Mouse (Mus musculus) cerebellum, adult 11-12 months (tissue): ENCODE measurements around the gene Inpp5f.
"Not testable (repeated sequence)": the region's sequence is repeated elsewhere in the genome, so short reads cannot be mapped to it uniquely, and the experiment has no call there.

Source experiments
- DNase-seq: peaks from one replicate; pipeline ENCODE4 v3.0.0; 2022

Gene Inpp5f

GRCm38 (mm10) chr7:128610897-128611798, at the start of gene Inpp5f:
Gene Inpp5f (plus strand): TSS chr7:128611328.
- peak; percentile 99 for DNase-seq

- DNase-seq = no peak
Measured at GRCm38 (mm10) chr7:128563373-128563772, 47.8 kb upstream of the Inpp5f start.

- no peak for DNase-seq
Measured at GRCm38 (mm10) chr7:128566311-128566710, 44.8 kb upstream of the Inpp5f start.

DNA sequence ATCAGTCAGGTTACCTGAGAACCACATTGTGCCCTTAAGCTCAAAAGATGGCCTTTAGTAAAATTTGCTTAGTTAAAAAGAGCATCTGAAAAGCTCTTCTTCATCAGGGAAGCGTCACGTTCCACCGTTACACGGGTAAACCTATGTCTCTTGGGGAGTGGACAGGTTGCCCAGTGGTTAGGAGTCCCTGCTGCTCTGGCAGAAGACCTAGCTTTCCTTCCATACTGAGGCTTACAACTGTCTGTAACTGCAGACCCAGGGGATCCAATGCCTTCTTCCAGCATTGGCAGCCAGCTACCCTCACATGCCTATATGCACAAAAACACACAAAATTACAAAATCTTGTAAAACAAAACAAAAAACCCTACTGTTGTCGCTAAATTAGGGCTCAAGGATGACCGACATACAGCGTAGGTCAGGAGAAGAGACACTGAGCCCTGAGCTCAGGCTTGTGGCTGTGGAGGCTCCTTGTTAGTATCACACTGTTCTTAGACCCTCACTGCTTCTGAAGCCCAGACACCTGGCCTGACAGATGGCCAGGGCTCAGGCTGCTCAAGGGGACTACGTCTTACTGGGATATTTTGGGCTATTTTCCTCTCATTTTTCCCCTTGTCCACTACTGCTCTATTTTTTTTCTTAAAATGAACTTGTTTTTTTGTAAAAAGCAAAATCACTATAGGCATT, 43.4 kb upstream of the Inpp5f start:
- peak; percentile 87 for DNase-seq

DNA sequence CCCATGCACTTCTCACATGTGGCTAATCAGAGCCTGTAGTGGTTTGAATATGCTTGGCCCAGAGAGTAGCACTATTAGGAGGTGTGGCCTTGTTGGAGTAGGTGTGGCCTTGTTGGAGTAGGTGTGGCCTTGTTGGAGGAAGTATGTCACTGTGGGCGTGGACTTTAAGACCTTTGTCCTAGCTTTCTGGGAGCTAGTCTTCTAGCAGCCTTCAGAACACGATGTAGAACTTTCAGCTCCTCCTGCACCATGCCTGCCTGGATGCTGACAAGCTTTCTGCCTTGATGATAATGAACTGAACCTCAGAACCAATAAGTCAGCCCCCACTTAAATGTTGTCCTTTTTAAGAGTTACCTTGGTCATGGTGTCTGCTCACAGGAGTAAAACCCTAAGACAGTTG, 41.7 kb upstream of the Inpp5f start:
- not testable (repeated sequence) for DNase-seq

GRCm38 (mm10) chr7:128569987-128570656, 41.0 kb upstream of the Inpp5f start:
- DNase-seq = no peak

- not testable (repeated sequence) for DNase-seq
Measured at GRCm38 (mm10) chr7:128570657-128571056, 40.5 kb upstream of the Inpp5f start.

- no peak for DNase-seq
Measured at GRCm38 (mm10) chr7:128572030-128572429, 39.1 kb upstream of the Inpp5f start.

- DNase-seq = no peak
Measured at GRCm38 (mm10) chr7:128575211-128575610, 35.9 kb upstream of the Inpp5f start.

DNA sequence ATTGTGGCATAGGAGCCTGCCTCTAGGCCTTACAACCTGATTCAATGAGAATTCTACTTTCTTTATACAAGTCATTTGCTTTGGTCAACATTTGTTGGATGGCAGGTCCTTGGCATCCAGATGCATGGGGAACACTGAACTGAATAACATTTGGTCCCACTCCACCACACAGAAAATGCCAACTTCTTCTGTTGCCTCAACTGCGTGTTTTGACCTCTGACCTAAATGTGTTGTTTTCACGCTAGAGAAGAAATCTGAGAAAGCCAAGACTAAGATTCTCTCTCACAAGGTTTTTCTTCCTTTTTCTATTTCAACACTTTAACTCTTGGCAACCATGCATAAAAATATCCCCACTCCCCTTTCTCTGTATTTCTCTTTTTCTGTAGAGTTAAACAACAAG, 35.3 kb upstream of the Inpp5f start:
- DNase-seq = no peak

- no peak for DNase-seq
Measured at GRCm38 (mm10) chr7:128577607-128578006, 33.5 kb upstream of the Inpp5f start.

GRCm38 (mm10) chr7:128578199-128578945, 32.8 kb upstream of the Inpp5f start:
- no peak for DNase-seq

DNA sequence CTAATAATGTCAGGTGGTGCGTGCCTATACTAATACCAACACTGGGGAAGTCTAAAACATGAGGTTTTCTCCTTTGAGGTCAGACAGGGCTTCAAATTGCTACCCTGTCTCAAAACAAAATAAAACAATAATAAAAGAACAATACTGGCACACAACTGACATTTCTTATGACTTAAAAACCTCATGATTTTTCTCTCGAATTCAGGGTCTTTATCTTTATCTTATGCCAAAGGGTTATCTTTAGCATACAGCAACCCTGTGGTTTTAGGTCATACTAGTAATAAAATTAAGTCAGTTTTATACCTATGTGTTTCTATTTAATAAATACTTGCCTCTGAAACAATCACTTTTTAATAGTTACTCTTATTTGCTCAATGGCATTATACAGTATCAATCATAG, 31.7 kb upstream of the Inpp5f start:
- no peak for DNase-seq

GRCm38 (mm10) chr7:128580318-128580717, 30.8 kb upstream of the Inpp5f start:
- DNase-seq = no peak

- DNase-seq = no peak
Measured at GRCm38 (mm10) chr7:128581864-128582484, 29.2 kb upstream of the Inpp5f start.

GRCm38 (mm10) chr7:128583213-128583948, 27.7 kb upstream of the Inpp5f start:
- DNase-seq = peak; percentile 64

GRCm38 (mm10) chr7:128587334-128587933, 23.7 kb upstream of the Inpp5f start:
- no peak for DNase-seq

GRCm38 (mm10) chr7:128591345-128592084, 19.6 kb upstream of the Inpp5f start:
- DNase-seq = no peak

GRCm38 (mm10) chr7:128592118-128592935, 18.8 kb upstream of the Inpp5f start:
- no peak for DNase-seq

DNA sequence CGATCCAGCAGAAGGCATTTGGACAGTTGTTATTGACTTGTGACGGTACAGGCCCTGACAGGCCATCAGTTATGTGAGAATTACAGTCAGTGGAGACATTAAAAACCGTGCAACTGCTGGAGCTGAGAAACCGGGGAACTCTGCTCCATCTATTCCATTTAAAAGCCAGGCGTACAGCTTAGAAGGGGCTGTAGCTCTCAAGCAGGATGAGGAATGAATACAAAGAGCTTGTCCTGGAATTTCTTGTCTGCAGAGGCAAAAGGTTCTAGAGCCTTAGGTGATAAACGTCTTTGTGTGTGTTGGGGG, 18.2 kb upstream of the Inpp5f start:
- DNase-seq = no peak
